Mouse (Mus musculus) spleen, adult 2 months (tissue): ENCODE measurements around the gene Slc13a4. TPM values are rescaled to one million over a fixed set of nuclear protein-coding genes. Genes with fewer than 3 reads are reported as not detected.

Source experiments
- DNase-seq, 2 experiments: peaks; one replicate each; pipeline versions ENCODE4 v3.0.0 to v3.0.0-alpha.2; 2012 to 2021; ENCODE audit warnings: low spot score in 2 of 2, low read depth in 1 of 2
- H3K27ac ChIP-seq: fragments of 200-500 bp; 2 replicates; pipeline ENCODE4 v1.5.1; 2012; ENCODE audit warnings: low read length, inconsistent platforms; ENCODE audit not compliant: insufficient read depth
- H3K27me3 ChIP-seq: fragments of 200-500 bp; 2 replicates; pipeline ENCODE4 v1.6.1; 2012; ENCODE audit warnings: mild to moderate bottlenecking, moderate library complexity, low read length, inconsistent platforms; ENCODE audit not compliant: control insufficient read depth, insufficient read depth
- H3K36me3 ChIP-seq: fragments of 200-500 bp; 2 replicates; pipeline ENCODE4 v1.6.1; 2012; ENCODE audit warnings: mild to moderate bottlenecking, low read length, inconsistent platforms; ENCODE audit not compliant: control insufficient read depth, insufficient read depth
- H3K4me1 ChIP-seq: fragments of 200-500 bp; 2 replicates; pipeline ENCODE4 v1.6.1; 2011; ENCODE audit warnings: inconsistent platforms; ENCODE audit not compliant: control insufficient read depth, insufficient read depth, insufficient read length
- H3K4me3 ChIP-seq: fragments of 200-500 bp; 2 replicates; pipeline ENCODE4 v1.5.1; 2011; ENCODE audit warnings: mild to moderate bottlenecking, inconsistent platforms; ENCODE audit not compliant: insufficient read depth, insufficient read length; ENCODE audit errors: extremely low read depth
- CTCF ChIP-seq: fragments of 200-500 bp; IDR thresholded peaks from 2 replicates; pipeline ENCODE4 v1.5.1; 2011; ENCODE audit warnings: mild to moderate bottlenecking, inconsistent platforms; ENCODE audit not compliant: insufficient read depth, insufficient read length, insufficient replicate concordance; ENCODE audit errors: extremely low read depth
- POLR2A ChIP-seq: fragments of 200-500 bp; IDR thresholded peaks from 2 replicates; pipeline ENCODE4 v1.6.1; 2011; ENCODE audit warnings: low read depth, low read length, inconsistent platforms
- WGBS: fragments of 180-500 bp; shearing (Covaris S2); methylation state at CpG from one replicate; pipeline ENCODE4 v1.1.7; 2018; 5-methylcytosine and 5-hydroxymethylcytosine counted together
- polyA plus RNA-seq: library from polyadenylated mRNA; depleted of rRNA; stranded (reverse); fragments of >200 nt; gene quantifications from 2 replicates; pipeline ENCODE4 v1.2.3, GENCODE M21; 2012

The Slc13a4 gene
- polyA plus RNA-seq, 1 experiment: 0.02 TPM

- TF ChIP-seq POLR2A: no peak
- no peak for TF ChIP-seq CTCF
- H3K4me3 ChIP-seq: no peak within 1 kb of the TSS
- no peak for DNase-seq
- H3K27ac ChIP-seq: no peak within 1 kb of the TSS
- no peaks in the 10 kb centered on the region for H3K36me3 ChIP-seq
- H3K4me1 ChIP-seq: no peaks in the 10 kb centered on the region
- 56% methylated on average over 9 of the region's 9 CpGs for WGBS
- no peaks in the 10 kb centered on the region for H3K27me3 ChIP-seq
Measured at GRCm38 (mm10) chr6:35326111-35326515, 18.2 kb upstream of the Slc13a4 start, which contains the start of gene Fam180a. TSS of gene Fam180a (minus strand) at chr6:35326141.

- TF ChIP-seq CTCF (no peak), POLR2A (no peak)
- no peak overlapping the region for H3K27ac ChIP-seq
- DNase-seq: no peak
- 80% methylated on average over 9 of the region's 9 CpGs for WGBS
- H3K4me1 ChIP-seq: no peaks in the 10 kb centered on the region
- H3K27me3 ChIP-seq: no peaks in the 10 kb centered on the region
- no peak overlapping the region for H3K4me3 ChIP-seq
- H3K36me3 ChIP-seq: no peaks in the 10 kb centered on the region
Measured at GRCm38 (mm10) chr6:35324306-35324705, 16.4 kb upstream of the Slc13a4 start.

GRCm38 (mm10) chr6:35323046-35323445, 15.1 kb upstream of the Slc13a4 start:
- Histone ChIP-seq H3K36me3 (no peaks in the 10 kb centered on the region), H3K4me1 (no peaks in the 10 kb centered on the region), H3K4me3 (no peak overlapping the region), H3K27ac (no peak overlapping the region), H3K27me3 (no peaks in the 10 kb centered on the region)
- WGBS: 47% methylated on average over 1 of the region's 1 CpGs
- TF ChIP-seq CTCF: no peak
- no peak for TF ChIP-seq POLR2A
- DNase-seq: no peak

- Histone ChIP-seq H3K27ac (no peak overlapping the region), H3K27me3 (no peaks in the 10 kb centered on the region), H3K4me3 (no peak overlapping the region), H3K36me3 (no peaks in the 10 kb centered on the region), H3K4me1 (no peaks in the 10 kb centered on the region)
- no peak for TF ChIP-seq POLR2A
- DNase-seq: no peak
- WGBS: 64% methylated on average over 4 of the region's 4 CpGs
Measured at GRCm38 (mm10) chr6:35321105-35321504, 13.2 kb upstream of the Slc13a4 start.

GRCm38 (mm10) chr6:35319850-35320249, 11.9 kb upstream of the Slc13a4 start:
- 61% methylated on average over 6 of the region's 6 CpGs for WGBS
- no peak for TF ChIP-seq CTCF
- TF ChIP-seq POLR2A: no peak
- H3K36me3 ChIP-seq: no peaks in the 10 kb centered on the region

GRCm38 (mm10) chr6:35313520-35313919, 5.6 kb upstream of the Slc13a4 start:
- TF ChIP-seq CTCF (no peak), POLR2A (no peak)
- Histone ChIP-seq H3K36me3 (no peaks in the 10 kb centered on the region), H3K4me1 (no peaks in the 10 kb centered on the region), H3K27ac (no peak overlapping the region), H3K27me3 (no peaks in the 10 kb centered on the region), H3K4me3 (no peak overlapping the region)
- DNase-seq: no peak
- WGBS: 91% methylated on average over 8 of the region's 8 CpGs

More at GRCm38 (mm10) chr6:35319850-35320249, 11.9 kb upstream of the Slc13a4 start:
- H3K4me3 ChIP-seq: no peak overlapping the region
- no peak for DNase-seq
- no peak overlapping the region for H3K27ac ChIP-seq
- H3K27me3 ChIP-seq: no peaks in the 10 kb centered on the region
- H3K4me1 ChIP-seq: no peaks in the 10 kb centered on the region

- Histone ChIP-seq H3K4me3 (no peak overlapping the region), H3K27me3 (no peaks in the 10 kb centered on the region), H3K36me3 (no peaks in the 10 kb centered on the region), H3K27ac (no peak overlapping the region), H3K4me1 (no peaks in the 10 kb centered on the region)
- WGBS: 85% methylated on average over 7 of the region's 7 CpGs
- TF ChIP-seq POLR2A (no peak), CTCF (no peak)
- no peak for DNase-seq
Measured at GRCm38 (mm10) chr6:35309406-35309805, 1.5 kb upstream of the Slc13a4 start.
